Mouse (Mus musculus): ENCODE measurements at regions not wholly inside any gene's neighbourhood (a gene's known extent, or its start where the extent isn't known, plus 50 kb on each side); places are given as distances from the start of the nearest gene placed in this dataset.

GRCm38 (mm10) chr2:84068617-84069016, 78.3 kb downstream of the Gm13691 start:
- no peak for TF ChIP-seq CTCF (IDR thresholded peaks at IDR 0.05; ENCODE audit: borderline replicate concordance, extremely low read depth, insufficient read depth, insufficient read length)
- no peak for TF ChIP-seq POLR2A (IDR thresholded peaks at IDR 0.05; ENCODE audit: borderline replicate concordance, extremely low read depth, insufficient read depth, insufficient read length, poor library complexity, severe bottlenecking)

Measured in brain, embryonic 14.5 days (tissue).